8 mouse cellular contexts compared by ENCODE assay signal in genomic region chr10:122991053-122991452, GRCm38 (mm10).
DNase-seq lines count a peak whose midpoint lies in the region; ATAC-seq lines count a peak whose summit lies in the region.

No protein-coding gene starts in this region.

- peaks cover 15% of the 10 kb centered on the region for H3K4me1 ChIP-seq in neural tube, embryonic 13.5 days (replicated peaks)
- H3K4me1 ChIP-seq in stomach, embryonic 16.5 days (ENCODE audit: control insufficient read depth, insufficient read depth, low read length): peaks cover 16% of the 10 kb centered on the region

- no peak overlapping the region for H3K4me2 ChIP-seq in neural tube, embryonic 13.5 days
- no peak overlapping the region; the same call in 1 of the 2 replicates for H3K4me2 ChIP-seq in stomach, embryonic 16.5 days (ENCODE audit: low read depth, low read length)

- no peak overlapping the region for H3K4me3 ChIP-seq in neural tube, embryonic 13.5 days
- H3K4me3 ChIP-seq in stomach, embryonic 16.5 days (replicated peaks; ENCODE audit: low read length): no peak overlapping the region

- DNase-seq in frontal cortex, postnatal 25 days (ENCODE audit: low spot score in 2 of 2): no peak
- DNase-seq in neural tube, embryonic 10.5 days (ENCODE audit: extremely low spot score, low spot score): no peak
- DNase-seq in layer of hippocampus, adult 8-10 months (ENCODE audit: low spot score in 2 of 2): peak; percentile 43
- no peak for DNase-seq in gastrocnemius, postnatal 36 days
- no peak for DNase-seq in thymus, postnatal 25 days

- no peaks in the 10 kb centered on the region for H3K9me3 ChIP-seq in neural tube, embryonic 13.5 days
- no peaks in the 10 kb centered on the region for H3K9me3 ChIP-seq in stomach, embryonic 16.5 days (replicated peaks; ENCODE audit: control insufficient read depth, low read length)

- intact Hi-C loops in gastrocnemius, postnatal 36 days (cut with DNase I): no loop called here

- H3K36me3 ChIP-seq in neural tube, embryonic 13.5 days: peaks cover 41% of the 10 kb centered on the region
- H3K36me3 ChIP-seq in stomach, embryonic 16.5 days (ENCODE audit: control insufficient read depth, insufficient read depth, low read length): peaks cover 9% of the 10 kb centered on the region; the same call in 1 of the 2 replicates

- no peaks in the 10 kb centered on the region for H3K27me3 ChIP-seq in neural tube, embryonic 13.5 days
- no peaks in the 10 kb centered on the region for H3K27me3 ChIP-seq in stomach, embryonic 16.5 days (ENCODE audit: control insufficient read depth, insufficient read depth, low read length)

- peak; percentile 35 for ATAC-seq in frontal cortex, adult (ENCODE audit: low TSS enrichment)
- ATAC-seq in neural tube, embryonic 13.5 days (ENCODE audit: low read depth): no peak
- no peak for ATAC-seq in stomach, embryonic 16.5 days (ENCODE audit: insufficient read depth, low FRiP score)

- H3K27ac ChIP-seq in neural tube, embryonic 13.5 days (replicated peaks): peak overlapping the region; percentile 61
- peak overlapping the region; percentile 61; the same call in 1 of the 2 replicates for H3K27ac ChIP-seq in stomach, embryonic 16.5 days (ENCODE audit: low read length)

- H3K9ac ChIP-seq in neural tube, embryonic 13.5 days: no peak overlapping the region
- H3K9ac ChIP-seq in stomach, embryonic 16.5 days (ENCODE audit: low read length): no peak overlapping the region

- WGBS in neural tube, embryonic 13.5 days: 82% methylated on average over 9 of the region's 9 CpGs
- 72% methylated on average over 9 of the region's 9 CpGs for WGBS in stomach, embryonic 16.5 days

Comparison
In these comparisons a context has a peak if more than half of its experiments do, and no peak if none do; other contexts are left out.
1. DNase-seq: peak in layer of hippocampus, adult 8-10 months (2 of 2); none in frontal cortex, postnatal 25 days (0 of 2), neural tube, embryonic 10.5 days (single experiment), gastrocnemius, postnatal 36 days (0 of 2) and thymus, postnatal 25 days (single experiment).